Mouse (Mus musculus): Measurements from ENCODE around the gene Nobox.

Nobox gene

DNA sequence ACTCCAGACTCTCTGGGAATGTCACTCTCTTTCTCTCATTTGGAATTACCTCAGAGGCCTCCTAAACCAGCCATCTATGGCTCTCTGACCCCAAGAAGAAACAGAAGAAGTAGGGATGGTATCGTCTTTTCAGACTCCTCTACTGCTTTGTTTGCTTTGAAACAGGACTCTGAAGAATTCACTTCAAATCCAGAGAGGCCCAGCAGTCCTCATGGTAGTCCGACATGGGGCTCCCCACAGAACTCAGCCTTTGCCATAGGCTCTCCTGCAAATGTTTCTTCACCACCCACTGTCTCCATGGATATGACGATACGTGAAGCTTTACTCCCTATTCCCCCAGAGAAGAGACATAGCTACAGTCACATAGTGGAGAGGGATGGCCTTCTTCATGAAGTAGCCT, 35.2 kb downstream of the Nobox start:
- DNase-seq (ENCODE audit: low spot score in 2 of 2), result no peak

DNA sequence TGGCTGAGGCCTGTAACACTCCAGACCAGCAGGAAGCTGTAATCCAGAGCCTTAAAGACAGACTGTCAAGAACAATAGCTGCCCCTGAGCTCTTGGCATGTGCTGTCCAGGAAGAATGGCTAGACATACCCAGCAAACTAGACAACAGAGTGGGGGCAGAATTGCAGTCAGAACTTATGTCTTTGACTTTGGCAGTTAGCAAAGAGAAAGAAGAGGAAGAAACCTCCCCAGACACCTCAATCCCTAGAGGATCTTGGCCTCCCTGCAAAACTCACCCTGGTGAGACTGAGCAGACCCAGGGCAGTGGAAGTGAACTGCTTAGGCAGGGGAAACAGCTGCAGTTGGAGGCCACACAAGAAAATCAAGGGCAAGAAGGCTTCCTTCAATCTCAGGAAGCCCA, 36.8 kb downstream of the Nobox start:
- no peak for DNase-seq (ENCODE audit: low spot score in 2 of 2)

- no peak for DNase-seq (ENCODE audit: low spot score in 2 of 2)
Measured at GRCm38 (mm10) chr6:43266356-43266755, 43.0 kb downstream of the Nobox start.

GRCm38 (mm10) chr6:43265363-43266041, 43.9 kb downstream of the Nobox start, which contains the start of gene Arhgef5:
Gene Arhgef5 (plus strand): TSS chr6:43265582.
- DNase-seq (ENCODE audit: low spot score in 2 of 2), result no peak

GRCm38 (mm10) chr6:43260756-43261155, 48.6 kb downstream of the Nobox start:
- no peak for DNase-seq (ENCODE audit: low spot score in 2 of 2)

DNA sequence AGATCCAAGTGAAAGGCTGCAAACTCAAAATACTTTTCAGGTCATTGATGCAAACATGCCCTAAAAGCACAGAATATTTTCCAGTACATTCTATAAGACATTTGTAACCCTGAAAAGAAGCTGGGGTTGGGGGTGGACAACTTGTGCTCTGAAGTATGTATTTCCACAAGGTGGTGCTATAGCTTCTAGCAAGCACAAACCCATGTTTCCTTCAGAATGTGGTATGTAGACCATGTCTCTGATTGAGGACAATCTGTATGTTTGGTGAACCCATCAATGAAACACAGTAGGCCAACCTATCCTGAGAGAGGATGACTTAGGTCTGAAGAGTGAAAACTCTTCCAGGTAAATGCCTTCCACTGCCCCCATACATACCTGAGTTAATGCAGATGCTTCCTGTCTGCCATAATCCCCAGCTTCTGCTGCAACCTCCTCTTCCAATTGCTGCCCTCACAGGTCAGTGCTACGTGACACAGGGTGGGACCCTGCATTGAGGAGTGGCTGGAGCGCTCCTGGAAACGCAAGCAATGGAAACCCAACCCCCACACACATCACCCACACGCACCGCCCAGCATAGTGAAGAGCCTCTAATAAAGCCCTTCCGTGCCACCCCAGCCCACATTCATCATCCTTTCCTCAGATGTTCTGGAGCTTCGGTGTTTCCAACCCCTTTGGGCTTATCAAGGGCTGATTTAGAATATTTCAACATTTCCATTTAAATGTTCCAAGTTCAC, 55.0 kb downstream of the Nobox start:
- DNase-seq (ENCODE audit: low spot score in 2 of 2), result peak in 1 of 2 experiments; percentile 10
